Mouse (Mus musculus) intestine, postnatal 0 days (tissue): Measurements from ENCODE around the gene Zscan21. TPM values are rescaled to one million over a fixed set of nuclear protein-coding genes. Genes with fewer than 3 reads are reported as not detected.

ENCODE experiments used
- ATAC-seq: fragments of 200-750 bp; cut with Nextera tagmentation; 2 replicates; pipeline ENCODE4 v1.8.0; 2017; ENCODE audit warnings: mild to moderate bottlenecking, moderate TSS enrichment, moderate library complexity
- H3K27ac ChIP-seq: fragments of 300-500 bp; sonication (generic); 2 replicates; pipeline ENCODE4 v1.5.1; 2014; ENCODE audit warnings: mild to moderate bottlenecking, low read depth, low read length, moderate library complexity
- H3K27me3 ChIP-seq: fragments of 300-500 bp; sonication (generic); replicated peaks from 2 replicates; pipeline ENCODE4 v1.6.1; 2014; ENCODE audit warnings: low read length, mixed read lengths; ENCODE audit not compliant: control insufficient read depth, insufficient read depth
- H3K36me3 ChIP-seq: fragments of 300-500 bp; sonication (generic); 2 replicates; pipeline ENCODE4 v1.6.1; 2014; ENCODE audit warnings: mild to moderate bottlenecking, moderate library complexity; ENCODE audit not compliant: control insufficient read depth, insufficient read depth
- H3K4me1 ChIP-seq: fragments of 300-500 bp; sonication (generic); replicated peaks from 2 replicates; pipeline ENCODE4 v1.6.1; 2014; ENCODE audit warnings: antibody characterized with exemption, low read length, mixed read lengths; ENCODE audit not compliant: control insufficient read depth, insufficient read depth
- H3K4me2 ChIP-seq: fragments of 300-500 bp; sonication (generic); replicated peaks from 2 replicates; pipeline ENCODE4 v1.6.1; 2014; ENCODE audit warnings: low read depth, mild to moderate bottlenecking, moderate library complexity
- H3K4me3 ChIP-seq: fragments of 300-500 bp; sonication (generic); 2 replicates; pipeline ENCODE4 v1.5.1; 2014; ENCODE audit warnings: low read depth, low read length
- H3K9ac ChIP-seq: fragments of 300-500 bp; sonication (generic); 2 replicates; pipeline ENCODE4 v1.6.1; 2014; ENCODE audit warnings: mild to moderate bottlenecking, low read depth, low read length
- H3K9me3 ChIP-seq: fragments of 300-500 bp; sonication (generic); 2 replicates; pipeline ENCODE4 v1.6.1; 2016; ENCODE audit warnings: mixed run types; ENCODE audit not compliant: control insufficient read depth
- CTCF ChIP-seq: sonication (generic); IDR thresholded peaks from 2 replicates; pipeline ENCODE4 v1.5.1; 2016; ENCODE audit warnings: low read depth, mild to moderate bottlenecking, control low read depth, antibody characterized with exemption, moderate library complexity
- WGBS: fragments of 180-500 bp; shearing (Covaris S2); extraction: QIAGEN DNeasy Blood & Tissue Kit; methylation state at CpG from one replicate; pipeline ENCODE4 v1.1.7; 2014; 5-methylcytosine and 5-hydroxymethylcytosine counted together
- polyA plus RNA-seq: library from polyadenylated mRNA; unstranded; fragments of >200 nt; fragmentation: Nextera tagmentation; extraction: Ambion mirVana; gene quantifications from 2 replicates; pipeline ENCODE4 v1.2.1, GENCODE M21; 2015

The Zscan21 gene
- polyA plus RNA-seq, 1 experiment from 2014 or later = 17.9 TPM

DNA sequence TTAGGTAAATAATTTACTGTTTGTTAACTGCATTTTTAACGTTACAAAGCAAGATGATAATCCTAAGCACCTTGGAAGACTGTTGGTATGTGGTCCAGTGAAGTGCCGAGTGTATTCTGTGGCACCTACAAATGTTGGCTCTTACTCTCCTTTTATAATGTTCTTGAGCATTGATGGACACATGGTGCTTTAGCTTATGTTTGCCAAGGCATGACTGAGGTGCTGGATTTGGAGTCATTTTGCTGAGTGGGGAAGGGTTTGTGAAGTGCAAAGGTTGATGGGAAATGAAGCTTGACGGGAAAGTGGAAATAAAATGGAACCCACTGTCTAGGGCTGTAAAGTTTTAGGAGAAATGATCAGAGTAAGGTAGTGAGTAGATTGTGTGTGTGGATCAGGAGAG lies 28.3 kb upstream of the Zscan21 start:
- no peak overlapping the region for H3K4me3 ChIP-seq
- no peak overlapping the region for H3K9ac ChIP-seq
- H3K27ac ChIP-seq = peak overlapping the region; percentile 67; the same call in 1 of the 2 replicates
- 50% methylated on average over 3 of the region's 3 CpGs for WGBS
- H3K4me1 ChIP-seq = peaks cover 7% of the 10 kb centered on the region; the same call in 1 of the 2 replicates
- ATAC-seq = no peak
- H3K4me2 ChIP-seq = peak overlapping the region; percentile 54
- TF ChIP-seq CTCF = no peak
- H3K27me3 ChIP-seq = no peaks in the 10 kb centered on the region
- peaks cover 7% of the 10 kb centered on the region for H3K36me3 ChIP-seq
- H3K9me3 ChIP-seq = no peaks in the 10 kb centered on the region

DNA sequence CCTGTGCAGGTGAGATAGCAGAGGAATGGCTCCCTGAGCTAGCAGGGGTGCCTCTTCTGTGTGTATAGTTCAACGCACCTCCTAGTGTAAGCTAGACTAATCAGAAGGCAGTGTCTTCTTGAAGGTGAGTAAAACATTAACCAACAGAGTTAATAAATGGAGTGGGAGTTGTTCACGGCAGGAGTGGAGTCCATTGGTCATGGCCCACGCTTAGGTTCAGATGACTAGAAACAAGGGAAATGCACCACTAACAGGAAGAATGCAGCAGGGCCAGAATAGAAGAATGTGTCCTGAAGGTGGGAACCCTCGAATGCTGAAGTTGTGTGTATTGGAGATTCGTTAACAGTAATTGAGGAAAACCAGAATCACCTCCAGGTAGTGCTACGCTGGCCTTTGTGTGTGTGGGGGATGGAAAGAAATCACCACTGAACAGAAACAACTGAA lies 27.6 kb upstream of the Zscan21 start:
- Histone ChIP-seq H3K27me3 (no peaks in the 10 kb centered on the region), H3K4me3 (0 out of 2 replicates have a peak overlapping the region, but pooled peaks have one; percentile 0), H3K36me3 (peaks cover 14% of the 10 kb centered on the region), H3K27ac (peak overlapping the region; percentile 67; the same call in 1 of the 2 replicates), H3K9ac (no peak overlapping the region), H3K9me3 (no peaks in the 10 kb centered on the region), H3K4me1 (peaks cover 7% of the 10 kb centered on the region; the same call in 1 of the 2 replicates), H3K4me2 (peak overlapping the region; percentile 54)
- no peak for TF ChIP-seq CTCF
- 38% methylated on average over 6 of the region's 6 CpGs for WGBS
- ATAC-seq = peak; percentile 85

DNA sequence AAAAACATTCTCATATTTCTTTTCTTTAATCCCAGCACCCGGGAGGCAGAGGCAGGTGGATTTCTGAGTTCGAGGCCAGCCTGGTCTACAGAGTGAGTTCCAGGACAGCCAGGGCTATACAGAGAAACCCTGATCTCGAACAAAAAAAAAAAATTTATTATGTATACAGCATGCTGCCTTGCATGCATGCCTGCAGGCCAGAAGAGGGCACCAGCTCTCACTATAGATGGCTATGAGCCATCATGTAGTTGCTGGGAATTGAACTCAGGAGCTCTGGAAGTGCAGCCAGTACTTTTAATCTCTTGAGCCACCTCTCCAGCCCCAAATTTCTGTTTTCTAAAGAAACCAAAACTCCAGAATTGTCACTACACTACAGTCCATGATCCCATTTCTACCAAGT lies 26.4 kb upstream of the Zscan21 start:
- no peaks in the 10 kb centered on the region for H3K27me3 ChIP-seq
- WGBS = 71% methylated on average over 3 of the region's 3 CpGs
- H3K9me3 ChIP-seq = no peaks in the 10 kb centered on the region
- H3K36me3 ChIP-seq = peaks cover 26% of the 10 kb centered on the region
- no peak overlapping the region; the same call in 1 of the 2 replicates for H3K4me2 ChIP-seq
- H3K9ac ChIP-seq = no peak overlapping the region
- no peak overlapping the region for H3K27ac ChIP-seq
- H3K4me3 ChIP-seq = no peak overlapping the region
- peak; percentile 70 for TF ChIP-seq CTCF
- peaks cover 5% of the 10 kb centered on the region; the same call in 1 of the 2 replicates for H3K4me1 ChIP-seq
- ATAC-seq = no peak

DNA sequence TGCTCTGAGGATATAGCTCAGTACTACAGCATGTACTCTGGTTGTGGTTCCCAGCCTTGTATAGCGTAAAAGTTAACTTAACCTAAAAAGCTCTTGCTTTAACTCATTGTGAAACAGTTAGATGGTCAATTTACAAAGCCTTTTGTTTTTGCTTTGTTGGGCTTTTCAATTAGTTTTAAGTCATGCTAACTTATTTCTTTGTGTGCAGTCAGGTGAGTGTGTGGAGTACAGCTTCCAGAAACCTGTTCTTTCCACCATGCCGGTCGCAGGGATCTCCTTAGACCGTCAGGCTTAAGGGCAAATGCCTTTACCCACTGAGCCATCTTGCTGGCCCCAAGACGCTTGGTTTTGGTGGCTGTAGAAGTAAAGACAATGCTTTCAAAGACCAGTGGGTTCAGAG lies 26.0 kb upstream of the Zscan21 start:
- no peak for ATAC-seq
- no peak for TF ChIP-seq CTCF
- peaks cover 30% of the 10 kb centered on the region for H3K36me3 ChIP-seq
- no peak overlapping the region for H3K4me3 ChIP-seq
- no peak overlapping the region for H3K4me2 ChIP-seq
- H3K4me1 ChIP-seq = peaks cover 5% of the 10 kb centered on the region; the same call in 1 of the 2 replicates
- 97% methylated on average over 5 of the region's 5 CpGs for WGBS
- no peaks in the 10 kb centered on the region for H3K27me3 ChIP-seq
- no peak overlapping the region for H3K27ac ChIP-seq
- no peaks in the 10 kb centered on the region for H3K9me3 ChIP-seq
- no peak overlapping the region for H3K9ac ChIP-seq

DNA sequence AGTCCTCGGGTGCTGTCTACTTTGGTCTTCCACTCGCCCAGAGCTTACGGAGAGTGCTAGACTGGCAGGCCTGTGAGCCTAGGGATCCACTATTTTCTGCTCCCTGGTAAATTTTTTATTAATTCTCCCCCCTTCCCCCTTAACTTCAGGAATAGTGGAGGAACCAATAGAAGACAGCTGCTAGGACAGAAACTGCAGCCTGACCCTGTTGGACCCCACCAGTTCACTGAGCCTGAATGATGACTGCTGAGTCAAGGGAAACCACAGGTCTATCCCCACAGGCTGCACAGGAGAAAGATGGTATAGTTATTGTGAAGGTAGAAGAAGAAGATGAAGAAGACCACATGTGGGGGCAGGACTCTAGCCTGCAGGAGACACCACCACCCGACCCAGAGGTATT lies 23.9 kb upstream of the Zscan21 start:
- no peaks in the 10 kb centered on the region for H3K9me3 ChIP-seq
- H3K4me3 ChIP-seq = no peak overlapping the region
- peaks cover 49% of the 10 kb centered on the region for H3K36me3 ChIP-seq
- no peaks in the 10 kb centered on the region for H3K27me3 ChIP-seq
- peaks cover 3% of the 10 kb centered on the region; the same call in 1 of the 2 replicates for H3K4me1 ChIP-seq
- no peak overlapping the region for H3K27ac ChIP-seq
- no peak for ATAC-seq
- H3K4me2 ChIP-seq = no peak overlapping the region
- TF ChIP-seq CTCF = no peak
- no peak overlapping the region for H3K9ac ChIP-seq
- WGBS = 90% methylated on average over 4 of the region's 4 CpGs

DNA sequence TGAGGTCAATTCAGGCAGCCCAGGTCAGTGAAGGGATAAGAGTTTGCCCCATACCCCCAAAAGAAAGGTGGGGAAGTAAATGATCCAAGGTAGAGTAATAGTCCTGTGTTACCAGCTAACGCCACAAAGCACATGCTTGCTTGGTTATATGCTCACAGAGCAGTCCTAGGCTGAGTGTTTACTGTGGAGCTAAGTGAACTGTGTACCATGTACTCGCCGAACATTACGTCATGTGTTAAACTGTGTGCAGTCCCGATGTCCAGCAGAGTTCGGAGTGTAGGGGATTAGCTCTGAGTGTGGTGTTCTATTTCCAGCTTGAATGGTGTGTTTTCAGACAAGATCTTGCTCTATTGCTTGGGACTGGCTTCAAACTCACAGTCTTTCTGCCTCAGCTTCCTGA lies 22.2 kb upstream of the Zscan21 start:
- Histone ChIP-seq H3K4me2 (no peak overlapping the region), H3K27me3 (no peaks in the 10 kb centered on the region), H3K27ac (no peak overlapping the region), H3K4me3 (no peak overlapping the region), H3K4me1 (no peaks in the 10 kb centered on the region), H3K9ac (no peak overlapping the region), H3K36me3 (peaks cover 66% of the 10 kb centered on the region), H3K9me3 (no peaks in the 10 kb centered on the region)
- no peak for ATAC-seq
- TF ChIP-seq CTCF = no peak
- WGBS = 75% methylated on average over 6 of the region's 6 CpGs

DNA sequence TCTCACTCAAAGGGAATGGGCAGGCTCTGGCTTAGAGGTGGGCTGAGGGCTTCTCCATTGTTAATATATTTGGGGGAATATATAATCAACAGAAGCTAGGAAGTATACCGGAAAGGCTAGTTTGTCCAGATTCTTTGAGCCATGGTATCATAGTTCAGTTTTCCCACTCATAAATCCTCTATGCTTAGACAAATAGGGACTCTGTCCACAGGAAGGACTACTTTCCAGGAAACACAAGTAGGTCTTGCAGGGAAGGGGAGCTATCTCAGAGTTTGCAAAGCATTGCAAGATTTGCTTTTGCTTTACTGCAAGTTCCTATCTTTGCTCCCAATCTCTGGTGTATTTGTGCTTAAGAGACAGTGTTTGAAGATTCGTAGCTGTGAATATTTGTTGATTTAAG lies 11.7 kb upstream of the Zscan21 start:
- H3K9me3 ChIP-seq = no peaks in the 10 kb centered on the region
- peak; percentile 69; the same call in 1 of the 2 replicates for ATAC-seq
- H3K4me2 ChIP-seq = no peak overlapping the region
- no peak for TF ChIP-seq CTCF
- peaks cover 38% of the 10 kb centered on the region for H3K36me3 ChIP-seq
- no peaks in the 10 kb centered on the region for H3K4me1 ChIP-seq
- no peak overlapping the region for H3K9ac ChIP-seq
- no peaks in the 10 kb centered on the region for H3K27me3 ChIP-seq
- WGBS = 43% methylated on average over 2 of the region's 2 CpGs
- peak overlapping the region; percentile 21; the same call in 1 of the 2 replicates for H3K27ac ChIP-seq
- no peak overlapping the region for H3K4me3 ChIP-seq
